Mouse (Mus musculus) kidney, postnatal 36 days (tissue): ENCODE measurements at regions not wholly inside any gene's neighbourhood (a gene's known extent, or its start where the extent isn't known, plus 50 kb on each side); places are given as distances from the start of the nearest gene placed in this dataset.
A peak's percentile ranks its signal among the peaks of the same experiment; 100 is the strongest.

Source experiments
- DNase-seq, 2 experiments: peaks; one replicate each; pipeline ENCODE4 v3.0.0; 2021 to 2022; ENCODE audit warnings: mixed read lengths in 2 of 2

DNA sequence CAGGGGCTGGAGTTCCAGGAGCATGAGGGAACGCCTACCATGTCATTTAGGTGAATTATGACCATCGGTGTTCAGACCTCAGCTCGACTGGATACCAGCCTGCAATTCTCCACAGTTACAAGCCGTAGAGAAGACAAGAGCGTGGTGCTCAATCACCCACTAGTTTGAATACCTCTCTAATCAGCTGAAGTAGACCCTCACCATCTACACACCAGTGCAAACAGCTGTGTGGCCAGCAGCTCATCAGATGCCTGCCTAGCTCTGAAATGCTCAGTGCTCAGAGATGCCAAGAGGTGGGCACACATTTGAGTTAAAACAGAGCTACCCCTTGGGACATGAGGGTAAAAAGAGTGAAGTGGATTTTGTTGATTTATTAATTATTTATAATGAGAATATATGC, 660.2 kb downstream of the Magi1 start:
- no peak for DNase-seq

DNA sequence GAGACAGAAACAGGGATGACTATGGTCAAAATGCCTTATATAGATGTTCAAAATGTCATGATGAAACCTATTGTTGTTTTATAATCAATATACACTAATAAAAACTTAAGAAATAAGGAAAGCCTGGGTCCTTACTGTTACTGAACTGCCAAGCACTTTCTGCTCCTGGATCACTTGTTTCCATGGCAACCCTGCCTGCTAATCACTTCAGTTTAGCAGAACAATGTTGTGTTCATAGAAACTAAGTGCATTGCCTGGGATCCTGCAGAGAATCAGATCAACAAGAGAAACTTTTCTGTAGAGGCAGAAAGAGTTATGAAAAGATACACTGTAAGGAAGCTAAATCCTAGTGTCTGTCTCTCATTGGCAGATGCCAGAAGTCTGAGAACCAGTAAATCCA, 666.8 kb downstream of the Magi1 start:
- DNase-seq, result no peak

DNA sequence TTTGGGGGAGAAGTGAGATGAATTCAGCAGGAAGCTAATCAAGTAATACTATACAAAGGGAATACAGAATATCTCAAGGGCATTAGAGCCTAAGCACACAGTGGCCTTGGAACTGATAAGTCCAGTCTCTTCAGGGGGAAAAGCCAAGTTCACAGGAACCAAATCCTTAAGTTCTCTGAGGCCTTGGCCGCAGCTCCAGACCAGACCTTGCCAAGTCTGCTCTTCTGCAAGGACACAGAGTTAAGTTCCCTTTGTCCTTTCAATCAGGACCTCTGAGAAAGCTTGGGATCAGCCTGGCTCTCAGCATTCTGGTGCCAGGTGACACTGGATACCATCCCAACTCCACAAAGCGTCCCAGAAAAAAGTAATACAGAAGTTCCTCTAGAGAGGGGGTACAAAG, 657.1 kb upstream of the Adamts9 start:
- DNase-seq, result no peak

DNA sequence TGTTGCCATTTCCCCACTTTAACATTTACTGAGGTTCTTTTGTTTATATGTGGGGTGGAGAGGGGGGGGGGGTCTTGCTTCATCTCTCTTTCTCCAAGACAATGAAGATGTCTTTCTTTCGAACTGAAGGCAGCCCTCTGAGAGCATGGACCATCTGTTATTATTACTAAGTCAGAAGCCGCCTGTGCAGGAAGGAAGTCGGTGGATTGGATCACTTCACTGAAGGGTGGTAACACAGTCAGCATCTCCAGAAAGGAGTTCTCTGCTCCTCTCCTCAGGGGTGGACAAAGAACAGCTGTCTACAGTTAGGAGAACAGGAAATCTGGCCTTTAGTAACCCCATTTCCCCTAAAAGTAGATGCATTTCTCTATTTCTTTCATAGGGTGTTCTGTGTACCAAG, 656.1 kb upstream of the Adamts9 start:
- DNase-seq, result no peak

DNA sequence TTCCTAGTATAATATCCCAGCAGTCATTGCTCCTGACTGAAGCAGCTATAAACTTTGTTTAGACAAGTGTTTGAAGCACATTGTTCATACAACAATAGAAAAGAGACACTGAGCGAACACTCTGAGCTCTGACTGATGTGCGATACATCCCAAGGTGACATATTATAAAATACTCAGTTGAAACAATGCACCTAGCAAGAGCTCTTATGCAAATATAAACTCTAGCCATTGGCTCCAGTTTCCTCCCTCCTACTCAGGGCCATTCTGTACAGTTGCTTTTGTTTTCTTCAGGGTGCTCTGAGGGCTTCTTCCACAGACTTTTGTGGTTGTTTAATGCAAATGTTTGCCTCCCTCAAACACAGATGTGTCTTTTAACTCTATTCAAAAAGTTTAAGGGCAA, 646.6 kb upstream of the Adamts9 start:
- no peak for DNase-seq

DNA sequence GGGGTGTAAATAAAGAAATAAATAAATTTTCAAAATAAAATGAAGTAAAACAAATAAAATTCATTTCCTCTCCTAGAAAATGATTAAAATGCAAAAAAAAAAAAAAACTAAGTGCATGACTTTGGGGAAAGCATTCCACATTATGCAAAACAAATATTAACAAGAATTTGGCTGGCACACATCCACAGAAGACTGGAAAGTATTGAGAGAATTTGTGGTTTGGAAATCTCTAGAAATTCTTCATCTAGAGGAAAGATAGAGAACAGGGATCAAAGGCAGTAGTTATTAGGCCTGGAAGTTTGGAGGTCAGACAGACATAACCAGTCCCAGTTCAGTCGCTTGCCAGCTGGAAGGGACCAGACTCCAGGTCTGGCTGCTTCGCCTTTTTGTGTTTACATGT, 643.6 kb upstream of the Adamts9 start:
- DNase-seq, result peak; percentile 3 to 9

DNA sequence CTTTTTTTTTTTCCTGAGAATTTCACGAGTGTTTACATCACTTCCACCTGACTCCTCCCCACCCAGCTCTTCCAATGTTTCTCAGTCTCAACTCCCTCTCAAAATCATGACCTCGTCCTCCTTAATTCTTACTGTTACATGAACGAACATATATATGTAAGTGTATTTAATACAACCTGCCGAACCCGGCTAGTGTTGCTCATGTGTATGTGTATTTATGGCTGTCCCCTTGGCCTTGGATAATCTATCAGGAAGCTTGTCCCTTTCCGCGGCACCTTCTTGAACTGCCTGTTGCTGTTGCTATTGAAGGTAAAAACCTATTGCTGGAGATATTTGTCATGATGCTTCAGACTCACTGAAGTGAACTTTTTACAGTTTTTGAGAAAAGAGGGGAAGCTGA, 637.8 kb upstream of the Adamts9 start:
- DNase-seq, result no peak

DNA sequence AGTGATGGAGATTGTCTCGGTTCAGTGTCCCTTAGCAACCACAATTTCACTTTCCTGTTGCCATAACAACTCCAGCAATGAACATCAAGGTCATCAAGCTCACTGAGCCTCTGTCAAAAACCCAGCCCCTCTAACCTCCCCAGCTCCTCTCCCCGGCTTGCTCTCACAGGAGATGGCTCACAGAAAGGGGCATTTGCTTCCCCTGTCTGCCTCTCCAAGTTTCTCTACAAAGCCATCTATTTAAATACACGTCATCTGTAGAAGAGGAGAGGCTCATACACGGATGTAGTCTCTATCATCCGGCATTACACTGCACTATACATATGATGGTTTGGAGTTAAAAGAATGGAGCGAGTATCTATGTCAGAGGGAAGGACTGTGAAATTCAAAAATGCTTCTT, 637.4 kb upstream of the Adamts9 start:
- DNase-seq, result no peak

DNA sequence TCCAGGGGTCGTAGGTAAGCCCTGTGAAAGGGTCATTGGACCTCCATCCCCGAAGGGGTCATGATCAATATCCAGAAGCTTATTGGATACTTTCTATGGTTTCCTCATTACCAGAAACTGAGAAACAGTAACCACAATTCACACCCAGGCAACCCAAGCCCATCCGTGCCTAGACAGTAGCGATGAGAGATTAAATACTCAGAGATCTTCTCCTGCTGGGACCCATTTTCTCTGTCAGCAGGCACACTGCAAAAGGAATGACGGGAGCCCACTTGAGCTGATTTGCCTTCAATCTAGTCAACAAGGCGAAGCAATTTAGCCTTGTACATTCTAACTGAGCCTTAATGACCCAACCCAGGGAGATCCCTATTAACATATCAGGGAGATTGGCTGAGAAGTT, 632.0 kb upstream of the Adamts9 start:
- no peak for DNase-seq

DNA sequence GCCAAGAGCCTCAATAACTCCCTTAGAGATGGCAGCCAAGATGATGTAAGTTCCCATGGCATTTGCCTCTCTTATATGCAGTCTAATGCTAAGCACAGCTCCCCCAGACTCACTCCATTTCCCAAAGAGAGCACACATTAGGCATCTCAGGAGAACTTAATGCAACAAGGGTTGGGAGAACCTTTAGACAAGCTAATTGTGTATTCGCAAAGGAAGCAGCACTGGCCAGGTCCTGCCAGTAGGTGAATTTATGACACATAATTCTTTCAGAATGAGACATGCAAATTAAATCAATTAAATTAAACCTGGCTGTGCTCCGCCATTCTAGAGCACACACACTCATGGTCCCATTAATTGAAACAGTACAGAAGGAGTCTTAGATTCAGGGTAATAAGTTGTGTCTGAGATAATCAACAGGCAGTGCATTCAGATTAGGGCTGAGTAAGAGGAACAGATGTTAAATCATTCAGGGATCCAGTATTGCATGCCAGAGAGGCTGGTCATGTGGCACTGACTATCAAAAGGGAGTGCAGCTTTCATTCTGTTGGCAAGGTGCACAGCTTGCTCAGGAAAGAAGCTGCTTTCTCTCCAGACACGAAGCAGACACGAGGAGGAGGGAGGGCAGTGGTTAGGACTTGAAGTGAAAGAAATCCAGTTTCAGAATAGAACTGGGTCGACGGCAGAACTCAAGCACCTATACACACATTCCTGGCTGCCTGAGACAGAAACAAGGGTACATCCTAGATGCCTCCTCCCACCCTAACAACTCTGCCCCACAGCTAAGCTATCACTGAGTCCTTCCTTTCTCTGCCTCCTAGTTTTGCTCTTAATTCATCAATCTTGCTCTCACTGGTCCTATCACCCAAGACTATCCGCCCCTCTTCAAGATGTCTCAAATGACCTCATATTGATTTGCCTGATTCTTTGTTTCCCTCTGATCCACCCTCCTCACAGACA, 630.7 kb upstream of the Adamts9 start:
- no peak for DNase-seq

DNA sequence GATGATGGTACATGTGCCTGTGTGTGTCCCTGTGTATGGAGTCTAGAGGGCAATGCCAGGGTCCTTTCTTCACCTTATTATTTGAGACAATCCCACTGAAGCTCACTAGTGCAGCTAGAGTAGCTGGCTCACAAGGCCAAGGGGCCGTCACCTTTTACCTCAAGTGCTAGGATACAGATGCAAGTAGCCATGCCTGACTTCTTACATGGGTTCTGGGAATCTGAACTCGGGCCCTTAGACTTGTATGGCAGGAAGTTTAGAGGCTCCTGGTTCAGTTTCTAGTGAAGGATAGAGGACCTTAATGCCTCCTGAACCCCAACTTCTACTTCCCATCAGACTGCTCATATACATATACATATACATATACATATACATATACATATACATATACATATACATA, 626.6 kb upstream of the Adamts9 start:
- no peak for DNase-seq

DNA sequence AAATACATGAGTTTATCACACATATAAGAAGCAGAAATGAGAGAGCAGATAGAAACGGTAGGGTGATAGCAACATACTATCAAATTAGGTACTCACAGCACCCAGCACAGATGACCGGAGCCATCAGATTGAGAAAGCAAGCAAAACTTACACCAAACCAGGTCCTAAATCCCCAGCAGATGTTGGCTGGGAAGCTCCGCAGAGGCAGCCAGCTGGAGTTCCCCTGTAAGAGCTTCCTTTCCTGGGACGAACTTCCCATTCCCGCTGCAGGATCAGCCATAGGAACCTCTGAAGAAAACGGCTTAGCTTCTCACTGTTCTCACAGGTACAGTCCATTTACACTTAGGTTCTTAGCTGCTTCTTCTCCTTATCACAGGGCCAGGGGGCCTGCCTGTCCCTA, 625.9 kb upstream of the Adamts9 start:
- DNase-seq, result no peak

DNA sequence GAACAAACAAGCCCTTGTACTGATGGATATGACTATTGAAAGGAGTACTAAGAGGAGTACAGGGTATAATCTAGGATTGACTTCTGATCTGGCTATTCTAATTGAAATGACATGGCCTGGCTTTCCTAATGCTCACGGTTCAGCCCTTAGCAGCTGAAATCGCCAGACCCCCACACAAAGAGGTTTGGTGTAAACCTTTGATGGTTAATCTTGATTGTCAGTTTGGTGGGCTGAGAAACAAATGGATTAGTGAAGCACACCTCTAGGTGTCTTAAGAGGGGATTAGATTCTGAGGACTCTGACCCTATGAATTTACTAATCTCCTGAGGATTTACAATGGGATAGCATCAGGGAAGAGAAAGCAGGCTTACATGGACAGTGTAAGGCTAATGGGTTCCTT, 623.4 kb upstream of the Adamts9 start:
- no peak for DNase-seq

DNA sequence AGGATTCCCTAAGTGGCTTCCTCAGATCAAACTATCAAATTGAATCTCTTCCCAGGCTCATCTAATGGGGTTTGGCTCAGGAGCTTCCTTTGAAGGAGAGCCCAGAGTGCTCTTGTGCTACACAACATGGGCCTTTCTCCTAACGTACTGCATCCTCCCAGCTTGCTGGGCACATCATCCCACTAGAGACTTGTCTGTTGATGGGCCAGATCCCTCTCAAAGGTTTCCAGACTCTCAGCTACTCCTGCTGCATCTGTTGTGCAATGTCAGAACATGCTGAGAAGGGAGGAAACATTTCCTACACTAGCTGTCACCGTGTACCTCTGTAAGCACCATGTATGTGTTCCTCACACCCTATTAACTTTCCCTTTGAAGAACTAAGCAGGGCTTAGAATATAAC, 605.0 kb upstream of the Adamts9 start:
- no peak for DNase-seq

DNA sequence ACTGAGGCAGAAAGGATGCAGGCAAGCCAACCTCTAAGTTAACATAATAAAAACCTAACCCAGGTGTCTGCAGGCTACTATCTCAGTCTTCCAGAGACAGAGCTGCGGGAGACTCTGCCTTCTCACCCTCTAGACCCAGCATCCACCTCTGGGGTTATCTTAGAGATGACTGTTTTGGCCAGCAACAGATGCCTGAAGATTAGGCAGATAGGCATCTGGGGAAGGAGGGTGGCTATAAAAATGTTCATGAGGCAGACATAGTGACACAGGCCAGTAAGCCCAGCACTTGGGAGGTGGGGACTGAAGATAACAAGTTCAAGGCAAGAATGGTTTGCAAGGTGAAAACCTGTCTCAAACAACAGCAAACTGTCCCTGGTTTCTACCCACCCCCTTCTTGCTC, 601.0 kb upstream of the Adamts9 start:
- no peak for DNase-seq

DNA sequence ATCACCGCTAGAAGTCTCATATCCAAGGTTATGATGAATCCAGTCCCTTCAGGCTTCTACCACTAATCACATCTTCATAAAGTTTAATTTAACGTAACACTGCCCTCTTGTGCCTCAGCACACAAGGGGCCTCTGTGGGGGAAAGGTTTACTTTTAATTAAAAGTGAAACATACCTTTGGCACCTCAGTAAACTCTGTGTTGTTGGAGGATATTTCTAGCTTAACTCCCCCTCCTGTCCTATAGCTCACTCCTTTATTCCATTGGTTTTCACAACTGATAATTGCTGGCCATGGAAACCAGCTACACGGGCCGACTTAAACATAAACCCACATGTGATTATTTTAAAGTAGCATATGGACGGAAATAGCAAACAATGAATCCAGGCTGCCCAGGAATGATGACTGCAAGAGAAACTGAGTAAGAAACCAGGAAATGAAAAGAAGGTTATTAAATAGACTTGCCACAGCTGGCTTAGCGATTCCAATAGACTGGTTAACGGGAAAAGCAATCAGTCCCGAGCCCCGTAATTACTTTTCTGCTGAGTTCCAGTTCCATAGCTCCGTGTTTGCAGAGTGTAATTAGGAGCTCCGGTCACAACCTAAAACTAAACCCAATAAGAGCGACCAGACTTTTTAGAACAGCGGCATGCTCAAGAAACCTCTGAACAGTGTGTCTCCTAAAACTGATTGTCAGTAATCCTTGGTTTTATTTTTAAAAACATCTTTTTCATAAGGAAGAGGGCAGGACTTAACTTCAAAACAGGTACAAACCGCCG, 600.2 kb upstream of the Adamts9 start:
- peak; percentile 17 to 31 for DNase-seq

DNA sequence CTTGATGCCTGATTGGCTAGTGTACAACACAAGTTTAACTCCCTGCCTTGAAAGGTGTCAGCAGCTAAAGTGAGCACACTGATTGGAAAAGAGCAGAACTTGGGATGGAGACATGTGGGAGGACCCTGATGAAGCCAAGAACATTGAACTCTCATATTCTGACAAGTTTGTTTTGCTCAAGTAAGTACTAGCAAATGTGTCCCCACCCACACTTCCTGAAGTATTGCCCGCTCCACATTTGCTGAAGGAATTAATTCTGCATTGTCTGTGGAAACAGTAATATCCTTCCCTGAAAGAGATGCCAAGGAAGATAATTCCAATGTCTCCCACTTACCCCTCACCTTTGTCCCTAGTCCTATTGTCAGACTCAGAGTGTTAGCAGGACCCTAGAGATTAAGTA, 596.3 kb upstream of the Adamts9 start:
- DNase-seq, result no peak

DNA sequence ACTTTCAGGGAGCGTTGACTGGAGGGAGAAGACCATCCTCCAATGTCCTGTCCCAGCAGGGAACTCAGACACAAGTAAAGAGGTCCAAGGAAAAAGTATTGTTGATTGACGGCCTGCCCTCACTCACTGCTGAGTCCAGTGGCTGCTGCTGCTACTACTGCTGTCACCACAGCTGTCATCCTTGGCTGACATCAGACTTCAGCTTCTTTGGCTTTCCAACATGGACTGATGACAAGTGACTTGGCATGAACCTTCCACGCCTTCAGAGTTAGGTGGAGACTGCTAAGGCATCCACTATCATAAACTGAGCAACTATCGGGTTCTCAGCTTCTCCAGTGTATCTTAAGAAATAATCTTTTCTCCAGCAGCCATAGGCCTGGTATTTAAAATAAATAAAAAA, 595.9 kb upstream of the Adamts9 start:
- DNase-seq, result no peak

DNA sequence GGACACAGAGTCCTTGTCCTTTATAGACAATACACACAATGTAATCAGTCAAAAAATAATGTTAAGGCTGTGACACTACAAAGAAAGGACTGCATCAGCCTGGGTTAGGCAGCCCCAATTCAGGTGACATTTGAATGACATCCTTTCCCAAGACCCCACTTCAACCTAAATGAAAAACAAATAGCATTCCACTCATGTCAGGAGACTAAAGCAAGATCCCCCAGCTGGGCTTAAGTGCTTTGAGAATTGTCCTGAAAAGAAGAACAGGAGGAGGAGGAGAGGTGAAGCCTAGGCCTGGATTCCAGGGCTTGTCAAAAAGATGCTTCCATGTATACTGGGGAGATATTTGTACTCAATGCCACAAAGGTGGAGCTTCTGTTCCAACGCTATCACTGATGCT, 594.7 kb upstream of the Adamts9 start:
- DNase-seq, result no peak

DNA sequence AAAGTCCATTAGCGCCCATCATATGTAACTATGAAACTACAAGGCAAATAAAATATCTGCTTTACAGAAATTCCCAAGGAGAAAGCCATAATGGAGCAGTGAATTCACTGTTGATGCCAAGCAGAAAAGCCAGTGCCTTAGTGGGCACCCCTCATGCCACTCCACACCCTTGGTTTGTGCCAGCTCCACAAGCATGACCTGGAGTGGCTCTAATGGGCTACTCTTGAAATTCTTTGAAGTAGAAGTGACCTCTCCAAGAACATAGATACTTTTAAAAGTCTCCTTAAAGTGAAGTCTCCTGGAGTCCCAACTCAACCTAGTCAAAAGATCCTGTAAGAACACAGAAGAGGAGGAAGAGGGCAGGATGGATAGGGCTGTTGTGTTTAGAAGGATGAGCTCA, 593.8 kb upstream of the Adamts9 start:
- no peak for DNase-seq

DNA sequence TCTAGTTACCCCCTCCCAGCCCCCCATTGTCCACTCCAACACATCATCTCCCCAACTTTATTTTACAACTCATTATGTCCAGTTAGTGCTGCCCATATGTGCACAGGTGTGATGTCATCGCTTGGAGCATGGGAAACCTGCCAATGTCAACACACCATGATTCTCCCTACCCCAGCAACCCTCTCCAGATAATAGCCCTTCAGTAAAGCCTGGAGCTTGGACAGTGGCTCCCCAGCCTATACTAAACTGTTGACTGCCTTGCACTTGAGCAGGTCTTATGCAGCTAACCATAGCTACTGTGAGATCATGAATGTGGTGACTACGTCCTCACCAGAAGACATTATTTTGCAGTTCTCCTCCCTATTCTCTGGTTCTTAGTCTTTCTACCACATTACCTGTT, 570.5 kb upstream of the Adamts9 start:
- no peak for DNase-seq

DNA sequence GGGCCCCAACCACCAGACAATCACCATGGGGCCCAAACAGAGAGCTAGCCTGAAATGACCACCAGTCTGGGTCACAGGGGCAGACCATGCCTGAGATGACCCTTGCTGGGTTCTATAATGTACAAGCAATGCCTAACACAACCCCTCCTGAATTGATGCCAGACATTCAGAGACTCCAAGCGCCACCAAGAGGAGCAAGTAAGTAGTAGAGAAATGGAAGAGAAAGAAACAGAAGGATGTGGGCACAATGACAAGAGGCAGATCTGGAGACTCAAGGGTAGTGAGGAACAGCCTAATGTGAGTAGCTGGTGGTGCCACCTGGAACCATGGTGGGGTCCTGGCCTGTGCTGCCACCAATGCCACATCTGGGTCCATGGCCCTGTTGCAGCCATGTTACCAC, 566.6 kb upstream of the Adamts9 start:
- peak in 1 of 2 experiments; percentile 6 for DNase-seq

DNA sequence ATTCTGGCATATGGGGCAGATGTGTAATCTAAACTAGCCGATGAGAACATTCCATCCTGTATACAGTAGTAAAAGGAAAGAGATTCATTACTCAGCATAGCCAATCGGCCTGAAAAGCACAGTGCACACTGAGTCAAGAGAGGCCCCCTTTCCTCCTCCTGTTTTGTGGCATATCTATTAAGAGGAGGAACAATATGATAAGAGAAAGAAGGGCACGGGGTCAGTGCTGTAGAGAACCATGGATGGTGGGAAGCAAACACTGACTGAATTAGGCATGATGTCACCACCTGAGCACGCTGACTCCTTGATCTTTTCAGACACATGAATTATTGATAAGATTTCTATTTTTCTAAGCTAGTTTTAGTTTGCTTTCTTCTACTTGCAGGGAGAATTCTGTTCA, 554.5 kb upstream of the Adamts9 start:
- DNase-seq, result no peak

DNA sequence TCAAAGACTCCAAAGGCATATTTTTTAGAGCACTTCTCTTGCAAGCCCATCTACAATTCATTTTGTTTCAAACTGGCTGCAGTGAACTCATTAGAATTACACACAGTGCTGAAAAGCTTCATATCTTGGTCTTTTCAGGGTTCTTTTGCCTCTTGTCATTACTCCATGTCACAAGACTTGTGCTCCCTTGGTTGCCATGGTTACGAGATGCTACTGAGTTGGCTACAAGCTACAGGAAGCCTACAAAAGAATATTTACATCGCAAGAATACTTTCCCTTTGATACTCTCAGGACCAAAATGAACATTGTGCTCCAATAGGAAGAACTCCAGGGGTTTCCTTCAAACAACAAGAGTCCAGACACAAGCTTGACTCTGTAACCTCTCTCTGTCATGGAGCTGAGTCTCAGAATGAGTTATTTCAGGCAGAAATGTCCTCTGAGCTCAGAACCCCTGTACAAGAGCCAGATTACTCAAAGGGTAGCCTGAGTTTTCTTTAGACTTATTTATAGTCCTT, 545.2 kb upstream of the Adamts9 start:
- DNase-seq, result no peak
